Mouse (Mus musculus) limb, embryonic 14.5 days (tissue): Measurements from ENCODE around the gene Gm17349. TPM values are rescaled to one million over a fixed set of nuclear protein-coding genes. Genes with fewer than 3 reads are reported as not detected.
"Not testable (repeated sequence)": the region's sequence is repeated elsewhere in the genome, so short reads cannot be mapped to it uniquely, and the experiment has no call there.

Source experiments
- ATAC-seq: fragments of 200-750 bp; cut with Nextera tagmentation; 2 replicates; pipeline ENCODE4 v1.8.0; 2017; ENCODE audit warnings: low read depth, moderate number of reproducible peaks, moderate TSS enrichment; ENCODE audit not compliant: low FRiP score
- DNase-seq: peaks from one replicate; pipeline ENCODE4 v3.0.0-alpha.2; 2015; ENCODE audit warnings: low spot score
- H3K27ac ChIP-seq: fragments of 300-500 bp; sonication (generic); replicated peaks from 2 replicates; pipeline ENCODE4 v1.5.1; 2014; ENCODE audit warnings: low read depth, mild to moderate bottlenecking, low read length, moderate library complexity, mixed read lengths
- H3K27me3 ChIP-seq: fragments of 300-500 bp; sonication (generic); 2 replicates; pipeline ENCODE4 v1.6.1; 2014; ENCODE audit warnings: low read length, mixed read lengths; ENCODE audit not compliant: control insufficient read depth, insufficient read depth
- H3K36me3 ChIP-seq: fragments of 300-500 bp; sonication (generic); 2 replicates; pipeline ENCODE4 v1.6.1; 2014; ENCODE audit warnings: mild to moderate bottlenecking, low read length, moderate library complexity, mixed read lengths; ENCODE audit not compliant: control insufficient read depth, insufficient read depth
- H3K4me1 ChIP-seq: fragments of 300-500 bp; sonication (generic); 2 replicates; pipeline ENCODE4 v1.6.1; 2014; ENCODE audit warnings: antibody characterized with exemption, low read length, mixed read lengths; ENCODE audit not compliant: control insufficient read depth, insufficient read depth
- H3K4me2 ChIP-seq: fragments of 300-500 bp; sonication (generic); replicated peaks from 2 replicates; pipeline ENCODE4 v1.6.1; 2014; ENCODE audit warnings: low read depth, mild to moderate bottlenecking, low read length, moderate library complexity; ENCODE audit not compliant: severe bottlenecking
- H3K4me3 ChIP-seq: fragments of 300-500 bp; sonication (generic); replicated peaks from 2 replicates; pipeline ENCODE4 v1.5.1; 2014; ENCODE audit warnings: low read length
- H3K9ac ChIP-seq: fragments of 300-500 bp; sonication (generic); 2 replicates; pipeline ENCODE4 v1.6.1; 2014; ENCODE audit warnings: mild to moderate bottlenecking, low read depth, low read length, moderate library complexity; ENCODE audit not compliant: severe bottlenecking
- H3K9me3 ChIP-seq: fragments of 300-500 bp; sonication (generic); 2 replicates; pipeline ENCODE4 v1.6.1; 2016; ENCODE audit warnings: low read length; ENCODE audit not compliant: control insufficient read depth
- POLR2A ChIP-seq: fragments of 200-500 bp; IDR thresholded peaks from 2 replicates; pipeline ENCODE4 v1.8.0; 2012; ENCODE audit warnings: inconsistent platforms, mild to moderate bottlenecking, moderate library complexity, borderline replicate concordance; ENCODE audit not compliant: insufficient read depth, insufficient read length; ENCODE audit errors: extremely low read depth
- WGBS: fragments of 180-500 bp; shearing (Covaris S2); extraction: QIAGEN DNeasy Blood & Tissue Kit; methylation state at CpG from one replicate; pipeline ENCODE4 v1.1.7; 2014; 5-methylcytosine and 5-hydroxymethylcytosine counted together
- polyA plus RNA-seq, 2 experiments: library from polyadenylated mRNA; depleted of rRNA in 1 of 2; stranded (reverse) in 1 of 2; unstranded in 1 of 2; fragments of >200 nt; fragmentation: Nextera tagmentation in 1 of 2; extraction: Ambion mirVana in 1 of 2; gene quantifications; 2 replicates each; pipeline versions ENCODE4 v1.2.1 to v1.2.3; 2012 to 2014

Gm17349 gene
- polyA plus RNA-seq, 2 experiments = 0.63 TPM; not detected in 1

DNA sequence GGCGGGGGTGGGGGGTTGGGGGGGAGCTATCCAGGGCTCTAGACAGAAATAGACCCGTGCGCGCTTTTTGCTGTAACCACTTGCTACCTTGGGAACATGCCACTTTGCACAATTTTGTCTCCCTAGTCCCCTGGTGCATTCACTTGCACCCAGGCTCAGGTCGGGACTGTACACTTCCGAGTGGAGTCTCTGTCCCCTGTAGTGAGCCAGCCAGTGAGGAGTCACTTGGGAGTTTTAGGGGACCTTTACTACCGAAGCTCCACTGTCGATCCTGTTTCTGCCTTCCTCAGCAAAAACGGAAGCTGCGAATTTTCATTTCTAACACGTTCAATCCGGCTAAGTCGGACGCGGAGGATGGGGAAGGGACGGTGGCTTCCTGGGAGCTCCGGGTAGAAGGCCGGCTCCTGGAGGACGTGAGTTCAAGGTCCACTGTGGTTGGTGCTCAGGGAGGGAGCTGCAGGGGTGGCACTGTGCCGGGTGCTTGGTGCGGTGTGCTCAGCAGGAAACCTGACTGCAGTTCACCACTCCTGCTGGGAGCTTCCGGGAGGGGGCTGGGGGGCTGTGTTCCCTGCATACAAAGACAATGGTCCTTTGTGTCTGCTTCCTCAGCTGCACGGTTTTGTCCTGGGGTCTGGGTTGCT is 1.1 kb downstream of the Gm17349 start:
- Histone ChIP-seq H3K4me3 (no peak overlapping the region), H3K36me3 (peaks cover 53% of the 10 kb centered on the region), H3K4me1 (peaks cover 19% of the 10 kb centered on the region)

DNA sequence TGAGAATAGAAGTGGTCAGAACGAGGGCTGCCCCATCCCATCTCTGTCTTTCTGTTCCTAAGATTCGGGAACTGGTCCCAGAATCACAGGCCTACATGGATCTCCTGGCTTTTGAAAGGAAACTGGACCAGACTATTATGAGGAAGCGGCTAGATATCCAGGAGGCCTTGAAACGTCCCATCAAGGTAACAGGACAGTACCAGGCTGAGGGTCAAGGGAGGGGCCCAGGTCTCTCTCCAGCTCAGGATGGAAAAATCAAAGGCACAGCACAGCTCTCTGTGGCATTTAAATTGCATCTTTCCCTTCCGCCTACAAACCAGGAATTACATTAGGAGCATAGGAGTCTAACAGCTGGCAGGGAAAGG is 1.6 kb downstream of the Gm17349 start:
- no peak overlapping the region for H3K4me3 ChIP-seq
- TF ChIP-seq POLR2A = no peak
- peaks cover 19% of the 10 kb centered on the region for H3K4me1 ChIP-seq
- peaks cover 48% of the 10 kb centered on the region for H3K36me3 ChIP-seq
- H3K9me3 ChIP-seq = no peaks in the 10 kb centered on the region
- ATAC-seq (no peak), DNase-seq (no peak)
- H3K9ac ChIP-seq = peak overlapping the region; percentile 99; the same call in 1 of the 2 replicates
- no peak overlapping the region for H3K27ac ChIP-seq
- H3K27me3 ChIP-seq = no peaks in the 10 kb centered on the region
- H3K4me2 ChIP-seq = peak overlapping the region; percentile 78; the same call in 1 of the 2 replicates
- WGBS = 74% methylated on average over 5 of the region's 5 CpGs

More for the DNA sequence above, 1.1 kb downstream of the Gm17349 start:
- DNase-seq = no peak
- 64% methylated on average over 23 of the region's 23 CpGs for WGBS
- H3K27ac ChIP-seq = no peak overlapping the region
- H3K9ac ChIP-seq = peak overlapping the region; percentile 28; the same call in 1 of the 2 replicates
- H3K9me3 ChIP-seq = no peaks in the 10 kb centered on the region
- no peak for TF ChIP-seq POLR2A
- no peak for ATAC-seq
- no peak overlapping the region for H3K4me2 ChIP-seq
- no peaks in the 10 kb centered on the region for H3K27me3 ChIP-seq

DNA sequence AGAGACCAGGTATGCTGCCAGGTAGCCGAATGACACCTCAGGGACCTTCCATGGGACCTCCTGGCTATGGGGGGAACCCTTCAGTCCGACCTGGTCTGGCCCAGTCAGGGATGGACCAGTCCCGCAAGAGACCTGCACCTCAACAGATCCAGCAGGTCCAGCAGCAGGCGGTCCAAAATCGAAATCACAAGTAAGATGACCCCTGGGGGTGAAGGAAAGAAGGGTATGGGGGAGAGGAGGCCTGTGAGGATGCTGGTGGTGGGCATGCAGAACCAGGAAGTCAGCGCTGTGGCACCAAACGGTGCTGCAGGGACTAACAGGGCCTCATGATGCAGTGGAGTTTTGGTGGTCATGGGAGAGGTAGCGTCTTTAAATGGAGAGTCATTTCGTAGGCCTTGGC is 2.2 kb downstream of the Gm17349 start:
- Histone ChIP-seq H3K4me3 (peak overlapping the region; percentile 86), H3K4me1 (peaks cover 19% of the 10 kb centered on the region), H3K36me3 (peaks cover 43% of the 10 kb centered on the region), H3K27me3 (no peaks in the 10 kb centered on the region), H3K9me3 (no peaks in the 10 kb centered on the region), H3K9ac (peak overlapping the region; percentile 99), H3K4me2 (peak overlapping the region; percentile 78), H3K27ac (no peak overlapping the region)
- TF ChIP-seq POLR2A = no peak
- WGBS = 67% methylated on average over 9 of the region's 9 CpGs
- no peak for ATAC-seq
- DNase-seq = no peak

DNA sequence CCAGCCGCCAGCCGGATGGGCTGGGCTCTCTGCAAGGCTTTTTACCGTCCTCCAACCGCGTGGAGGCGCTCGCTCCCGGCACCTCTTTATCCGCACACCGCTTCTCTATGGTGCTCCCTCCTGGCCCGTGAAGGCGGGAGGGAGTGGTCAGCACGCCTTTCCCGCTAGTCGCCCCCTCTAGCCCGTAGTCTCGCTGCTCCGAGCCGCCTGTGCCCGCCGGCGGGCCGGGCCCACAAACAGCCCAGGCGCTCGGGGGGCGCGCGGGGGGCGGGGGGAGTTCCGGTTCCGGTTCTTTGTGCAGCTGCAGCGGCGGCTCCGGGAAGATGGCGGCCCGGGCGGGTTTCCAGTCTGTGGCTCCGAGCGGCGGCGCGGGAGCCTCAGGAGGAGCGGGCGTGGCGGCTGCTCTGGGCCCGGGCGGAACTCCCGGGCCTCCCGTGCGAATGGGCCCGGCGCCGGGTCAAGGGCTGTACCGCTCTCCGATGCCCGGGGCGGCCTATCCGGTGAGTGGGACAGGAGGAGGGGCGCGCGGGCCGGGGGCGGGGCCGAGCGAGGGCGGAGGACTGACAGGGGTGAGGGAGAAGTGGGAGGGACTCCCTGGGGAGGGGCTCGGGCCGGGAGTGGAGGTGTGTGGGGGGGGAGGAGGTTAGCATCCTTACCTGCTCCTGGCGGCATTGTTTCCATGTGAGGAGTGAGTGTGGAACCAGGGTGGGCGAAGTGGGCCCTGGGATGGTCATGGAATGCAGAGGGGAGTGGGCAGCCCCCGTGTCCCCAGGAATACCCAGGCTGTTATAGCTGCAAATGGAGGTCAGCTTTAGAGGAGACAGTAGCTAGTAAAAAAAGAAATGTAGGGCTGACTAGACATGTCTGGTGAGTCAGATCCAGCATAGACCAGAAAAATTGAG is 3.0 kb downstream of the Gm17349 start, which contains the start of gene Smarcd1:
Gene Smarcd1 (plus strand): TSS at position 131 of the 902 bp plus-strand sequence.
- peak within 1 kb of the TSS; percentile 86 for H3K4me3 ChIP-seq
- ATAC-seq = peak; percentile 97
- under 1% methylated on average over 62 of the region's 71 CpGs for WGBS
- peak within 1 kb of the TSS; percentile 99 for H3K9ac ChIP-seq
- peaks cover 34% of the 10 kb centered on the region for H3K36me3 ChIP-seq
- H3K4me2 ChIP-seq = peak within 1 kb of the TSS; percentile 78
- peaks cover 19% of the 10 kb centered on the region for H3K4me1 ChIP-seq
- 0 out of 2 replicates have a peak, but pooled peaks have one; percentile 50 for TF ChIP-seq POLR2A
- peak; percentile 93 for DNase-seq
- no peaks in the 10 kb centered on the region for H3K9me3 ChIP-seq
- H3K27ac ChIP-seq = peak within 1 kb of the TSS; percentile 97
- no peaks in the 10 kb centered on the region for H3K27me3 ChIP-seq

DNA sequence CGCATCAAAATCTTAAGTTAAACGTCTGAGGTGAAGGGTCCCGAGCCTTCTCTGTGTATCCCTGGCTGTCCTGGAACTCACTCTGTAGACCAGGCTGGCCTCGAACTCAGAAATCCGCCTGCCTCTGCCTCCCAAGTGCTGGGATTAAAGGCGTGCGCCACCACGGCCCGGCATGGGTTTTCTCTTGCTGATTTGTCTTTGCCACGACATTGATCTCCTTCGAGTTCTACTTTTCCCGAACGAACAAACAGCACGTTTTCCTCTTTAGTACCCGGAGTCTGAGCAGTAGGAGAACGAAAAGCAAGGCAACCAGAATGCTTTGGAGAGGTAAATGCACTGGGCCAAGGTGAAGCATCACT is 3.7 kb downstream of the Gm17349 start:
- WGBS = 46% methylated on average over 16 of the region's 16 CpGs
- Histone ChIP-seq H3K4me3 (peak overlapping the region; percentile 86), H3K4me1 (peaks cover 19% of the 10 kb centered on the region), H3K9ac (peak overlapping the region; percentile 99), H3K36me3 (peaks cover 28% of the 10 kb centered on the region), H3K4me2 (peak overlapping the region; percentile 78)
- not testable (repeated sequence) for H3K27me3 ChIP-seq, DNase-seq, ATAC-seq, H3K9me3 ChIP-seq, H3K27ac ChIP-seq
